Mouse (Mus musculus) macrophage (primary cell): ENCODE data around the gene Sept3. TPM values are rescaled to one million over a fixed set of nuclear protein-coding genes. Genes with fewer than 3 reads are reported as not detected.

Source experiments
- H3K27ac ChIP-seq: fragments of 350-480 bp; formaldehyde crosslinking; 2 replicates; pipeline ENCODE4 v1.9.0; 2021
- H3K36me3 ChIP-seq: fragments of 350-480 bp; formaldehyde crosslinking; 2 replicates; pipeline ENCODE4 v1.9.0; 2021; ENCODE audit errors: inconsistent target
- H3K4me3 ChIP-seq: fragments of 350-480 bp; formaldehyde crosslinking; 2 replicates; pipeline ENCODE4 v1.9.0; 2021; ENCODE audit errors: inconsistent target
- H3K79me2 ChIP-seq: fragments of 350-480 bp; formaldehyde crosslinking; 2 replicates; pipeline ENCODE4 v1.9.0; 2021; ENCODE audit errors: inconsistent target
- WGBS: methylation state at CpG from one replicate; pipeline ENCODE4 v1.1.7; 2026; ENCODE audit warnings: inconsistent platforms; ENCODE audit not compliant: missing documents; 5-methylcytosine and 5-hydroxymethylcytosine counted together
- polyA plus RNA-seq: library from polyadenylated mRNA; stranded (reverse); fragments of 250-400 nt; gene quantifications from 3 replicates; pipeline ENCODE4 v1.2.4, GENCODE M21; 2018; ENCODE audit warnings: inconsistent platforms

The Sept3 gene
- polyA plus RNA-seq, 1 experiment from 2014 or later, result 0.17 TPM

DNA sequence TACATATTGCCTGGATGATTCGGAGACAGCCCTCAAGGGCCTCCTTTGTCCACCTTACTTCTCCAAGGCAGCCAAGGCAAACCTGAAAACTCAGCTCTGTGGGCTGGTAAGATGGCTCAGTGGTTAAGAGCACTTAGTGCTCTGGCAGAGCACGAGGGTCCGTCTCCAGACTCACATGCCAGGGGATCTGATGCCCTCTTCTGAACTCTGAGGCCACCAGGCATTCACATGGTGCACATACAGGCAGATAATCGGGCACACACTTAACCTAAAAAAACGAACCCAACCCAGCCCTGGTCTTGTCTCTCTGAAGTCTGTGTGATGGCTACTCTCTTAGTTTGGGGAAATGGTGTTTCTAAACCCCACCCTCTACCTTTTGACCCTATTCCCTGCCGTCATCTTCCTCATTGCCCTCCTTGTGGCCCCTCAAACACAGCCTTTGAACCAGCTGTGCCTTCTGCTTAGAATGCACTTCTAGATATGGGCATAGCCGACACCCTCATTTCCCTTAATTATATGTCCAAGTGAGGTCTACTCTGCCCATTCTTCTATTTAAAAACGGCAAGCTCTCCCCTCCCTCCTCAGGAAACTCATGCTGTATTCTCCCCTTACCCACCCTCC, 65.1 kb downstream of the Sept3 start:
- Histone ChIP-seq H3K36me3 (peaks cover 23% of the 10 kb centered on the region), H3K27ac (no peak overlapping the region), H3K4me3 (no peak overlapping the region), H3K79me2 (peaks cover 24% of the 10 kb centered on the region)
- WGBS, result 74% methylated on average over 8 of the region's 8 CpGs

- Histone ChIP-seq H3K36me3 (peaks cover 15% of the 10 kb centered on the region), H3K27ac (no peak overlapping the region), H3K79me2 (peaks cover 24% of the 10 kb centered on the region), H3K4me3 (no peak overlapping the region)
- 63% methylated on average over 19 of the region's 21 CpGs for WGBS
Observed at GRCm38 (mm10) chr15:82340414-82341035, 65.8 kb downstream of the Sept3 start.

GRCm38 (mm10) chr15:82341036-82341501, 66.4 kb downstream of the Sept3 start:
- Histone ChIP-seq H3K79me2 (peaks cover 22% of the 10 kb centered on the region), H3K27ac (peak overlapping the region; percentile 58), H3K4me3 (peak overlapping the region; percentile 16; the same call in 1 of the 2 replicates), H3K36me3 (peaks cover 10% of the 10 kb centered on the region)
- 8% methylated on average over 27 of the region's 40 CpGs for WGBS

DNA sequence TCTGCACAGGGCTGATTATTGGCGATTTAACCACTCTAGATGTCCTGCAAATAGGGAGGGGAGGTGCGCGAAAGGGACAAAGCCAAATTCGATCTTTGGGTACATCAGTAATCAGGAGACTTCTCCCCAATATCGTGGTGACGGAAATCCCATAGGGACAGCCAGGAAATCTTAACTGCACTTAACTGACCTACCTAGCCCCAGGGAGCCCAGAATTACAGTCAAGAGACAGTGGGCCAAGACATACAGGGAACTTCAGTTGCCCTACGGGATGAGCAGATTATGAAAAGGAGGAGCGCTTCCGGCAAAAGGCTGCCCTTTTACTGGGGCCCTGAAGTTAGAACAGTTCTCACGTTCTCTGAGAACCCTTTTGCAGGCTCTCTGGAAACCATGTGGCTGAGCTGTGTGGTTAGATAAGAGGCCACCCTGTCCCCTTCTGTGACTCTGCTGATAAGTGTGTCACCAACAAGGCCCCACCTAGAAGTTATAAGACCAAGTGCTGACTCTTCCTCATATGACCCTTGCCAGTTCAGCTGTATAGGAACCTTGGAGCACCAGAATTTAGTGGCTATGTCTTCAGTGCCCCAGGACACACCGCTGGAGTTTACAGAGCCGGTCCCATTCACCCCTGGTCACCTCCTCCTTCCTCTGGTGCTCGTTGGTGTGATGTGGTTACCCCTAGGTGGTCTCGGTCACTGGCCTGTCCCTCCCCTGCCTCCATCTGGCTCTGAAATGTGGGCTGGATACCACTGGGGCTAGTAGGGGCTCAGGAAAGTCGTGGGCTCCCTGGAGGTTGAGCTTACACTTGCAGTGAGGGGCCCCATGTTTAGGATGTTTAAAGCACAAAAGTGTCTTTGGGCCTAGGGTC, 67.2 kb downstream of the Sept3 start:
- peaks cover 21% of the 10 kb centered on the region for H3K79me2 ChIP-seq

GRCm38 (mm10) chr15:82342543-82342935, 67.8 kb downstream of the Sept3 start:
- no peak overlapping the region for H3K4me3 ChIP-seq
- H3K36me3 ChIP-seq, result no peaks in the 10 kb centered on the region
- WGBS, result 95% methylated on average over 5 of the region's 5 CpGs
- H3K79me2 ChIP-seq, result peaks cover 21% of the 10 kb centered on the region
- H3K27ac ChIP-seq, result peak overlapping the region; percentile 58

More for the DNA sequence above, 67.2 kb downstream of the Sept3 start:
- Histone ChIP-seq H3K4me3 (peak overlapping the region; percentile 16), H3K27ac (peak overlapping the region; percentile 58), H3K36me3 (peaks cover 2% of the 10 kb centered on the region; the same call in 1 of the 2 replicates)
- WGBS, result 23% methylated on average over 15 of the region's 15 CpGs

DNA sequence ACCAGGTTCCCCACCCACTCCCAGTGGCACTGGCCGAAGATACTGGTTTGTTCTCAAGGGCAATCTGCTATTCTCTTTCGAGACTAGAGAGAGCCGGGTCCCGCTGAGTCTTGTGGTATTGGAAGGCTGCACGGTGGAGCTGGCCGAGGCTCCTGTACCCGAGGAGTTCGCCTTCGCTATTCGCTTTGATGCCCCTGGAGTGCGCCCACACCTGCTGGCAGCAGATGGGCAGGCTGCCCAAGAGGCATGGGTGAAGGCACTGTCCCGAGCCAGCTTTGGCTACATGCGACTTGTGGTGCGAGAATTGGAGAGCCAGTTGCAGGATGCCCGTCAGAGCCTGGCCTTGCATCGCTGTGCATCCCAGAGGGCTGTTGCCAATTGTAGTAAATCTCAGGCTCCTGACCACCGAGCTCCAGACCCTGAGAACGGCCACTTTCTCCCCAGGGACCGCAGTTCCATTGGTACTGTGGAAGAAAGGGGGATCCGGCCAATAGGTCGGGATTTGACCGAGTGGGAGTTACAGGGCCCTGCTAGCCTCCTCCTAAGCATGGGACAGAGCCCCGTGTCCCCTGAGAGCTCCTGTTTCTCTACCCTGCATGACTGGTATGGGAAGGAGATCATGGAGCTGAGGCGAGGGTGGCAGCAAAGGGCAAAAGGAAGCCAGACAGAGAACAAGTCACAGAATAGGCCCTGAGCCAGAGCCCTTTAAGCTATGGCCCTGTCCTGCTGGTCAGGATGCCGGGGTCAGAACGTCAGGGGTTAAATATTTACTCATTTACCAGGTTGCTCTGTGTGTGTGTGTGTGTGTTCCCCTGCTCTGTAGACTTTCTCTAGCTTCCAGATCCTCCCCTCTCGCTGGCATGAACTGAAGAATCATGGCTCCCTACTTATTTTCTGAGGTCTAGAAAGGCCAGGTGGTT, 68.9 kb downstream of the Sept3 start:
- 90% methylated on average over 27 of the region's 27 CpGs for WGBS
- H3K4me3 ChIP-seq, result no peak overlapping the region
- H3K36me3 ChIP-seq, result no peaks in the 10 kb centered on the region; the same call in 1 of the 2 replicates
- no peak overlapping the region for H3K27ac ChIP-seq
- peaks cover 19% of the 10 kb centered on the region for H3K79me2 ChIP-seq

Other genes starting within 250 kb of the Sept3 start
- 15.4 to 32.2 TPM (median 24.8 TPM) in 3 replicates for gene Desi1, start 241.0 kb upstream of the Sept3 start, polyA plus RNA-seq
- 42.7 to 102 TPM (median 90.6 TPM) in 3 replicates for gene Snu13, start 227.3 kb upstream of the Sept3 start, polyA plus RNA-seq
- not detected in 3 replicates for gene 4930407I10Rik, start 215.7 kb upstream of the Sept3 start, polyA plus RNA-seq
- not detected in 3 replicates for gene Mei1, start 204.9 kb upstream of the Sept3 start, polyA plus RNA-seq
- gene Ccdc134, start 147.0 kb upstream of the Sept3 start, polyA plus RNA-seq, result 6.6 to 13.4 TPM (median 7.9 TPM) in 3 replicates
- 41.2 to 100 TPM (median 69.4 TPM) in 3 replicates for gene Srebf2, start 127.7 kb upstream of the Sept3 start, polyA plus RNA-seq
- gene Shisa8, start 62.1 kb upstream of the Sept3 start, polyA plus RNA-seq, result not detected in 3 replicates
- 0.09 TPM in 1 of 3 replicates, not detected in the others for gene Tnfrsf13c, start 50.5 kb upstream of the Sept3 start, polyA plus RNA-seq
- 0.32 to 3.8 TPM (median 0.76 TPM) in 3 replicates for gene Cenpm, start 30.1 kb upstream of the Sept3 start, polyA plus RNA-seq
- not detected in 3 replicates for gene 1500009C09Rik, start 22.5 kb upstream of the Sept3 start, polyA plus RNA-seq
- not detected in 3 replicates for gene Wbp2nl, start 24.1 kb downstream of the Sept3 start, polyA plus RNA-seq
- gene Naga, start 64.0 kb downstream of the Sept3 start, polyA plus RNA-seq, result 77.0 to 153 TPM (median 125 TPM) in 3 replicates
- gene Pheta2, start 64.0 kb downstream of the Sept3 start, polyA plus RNA-seq, result 0.70 to 1.6 TPM (median 1.00 TPM) in 3 replicates
- gene Smdt1, start 64.1 kb downstream of the Sept3 start, polyA plus RNA-seq, result 151 to 223 TPM (median 166 TPM) in 3 replicates
- gene Ndufa6, start 79.4 kb downstream of the Sept3 start, polyA plus RNA-seq, result 111 to 200 TPM (median 159 TPM) in 3 replicates
- not detected in 3 replicates for gene Cyp2d22, start 105.4 kb downstream of the Sept3 start, polyA plus RNA-seq
- gene Cyp2d11, start 119.1 kb downstream of the Sept3 start, polyA plus RNA-seq, result not detected in 3 replicates
- gene Cyp2d10, start 132.3 kb downstream of the Sept3 start, polyA plus RNA-seq, result not detected in 3 replicates
- not detected in 3 replicates for gene Cyp2d9, start 158.5 kb downstream of the Sept3 start, polyA plus RNA-seq